Mouse (Mus musculus): Measurements from ENCODE around the gene Nckap5. TPM values are rescaled to one million over a fixed set of nuclear protein-coding genes. Genes with fewer than 3 reads are reported as not detected.

Gene Nckap5
- polyA plus RNA-seq, 1 experiment from 2014 or later, result 1.1 TPM

DNA sequence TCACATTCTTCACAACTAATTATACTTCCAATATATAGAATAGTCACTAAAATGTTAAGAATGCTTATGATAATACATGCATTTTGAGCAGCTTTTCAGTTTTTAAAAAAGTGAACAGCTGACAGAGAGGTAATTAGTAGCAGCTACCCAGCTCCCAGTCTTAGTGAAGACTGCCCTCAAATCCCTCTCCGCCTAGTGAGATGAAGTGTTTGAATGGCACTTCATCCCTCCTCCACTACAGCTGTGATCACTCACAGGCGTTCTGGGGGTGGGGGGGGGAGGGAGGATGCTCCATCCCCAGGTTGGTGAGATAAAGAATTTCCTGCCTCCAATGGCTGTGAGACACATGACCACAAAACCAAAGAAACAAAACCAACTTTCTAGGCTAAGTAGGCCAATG lies 381.2 kb downstream of the Nckap5 start:
- H3K4me1 ChIP-seq (ENCODE audit: insufficient read depth), result no peaks in the 10 kb centered on the region
- H3K9me3 ChIP-seq (ENCODE audit: low read length), result no peaks in the 10 kb centered on the region
- H3K9ac ChIP-seq (replicated peaks), result no peak overlapping the region
- TF ChIP-seq EP300 (IDR thresholded peaks at IDR 0.05; ENCODE audit: low read depth) (no peak), CTCF (IDR thresholded peaks at IDR 0.05; ENCODE audit: low read depth) (no peak)
- no peak for DNase-seq
- 85% methylated on average over 1 of the region's 2 CpGs for WGBS (ENCODE audit: insufficient replicate concordance)
- H3K4me2 ChIP-seq (ENCODE audit: low read depth, low read length), result no peak overlapping the region
- no peak overlapping the region for H3K27ac ChIP-seq (ENCODE audit: low read depth)
- no peak overlapping the region for H3K4me3 ChIP-seq (ENCODE audit: low read depth, low read length)
- ATAC-seq, result no peak
- H3K36me3 ChIP-seq (replicated peaks; ENCODE audit: insufficient read depth, low read length), result no peaks in the 10 kb centered on the region
- no peaks in the 10 kb centered on the region for H3K27me3 ChIP-seq (ENCODE audit: insufficient read depth, low read length)

DNA sequence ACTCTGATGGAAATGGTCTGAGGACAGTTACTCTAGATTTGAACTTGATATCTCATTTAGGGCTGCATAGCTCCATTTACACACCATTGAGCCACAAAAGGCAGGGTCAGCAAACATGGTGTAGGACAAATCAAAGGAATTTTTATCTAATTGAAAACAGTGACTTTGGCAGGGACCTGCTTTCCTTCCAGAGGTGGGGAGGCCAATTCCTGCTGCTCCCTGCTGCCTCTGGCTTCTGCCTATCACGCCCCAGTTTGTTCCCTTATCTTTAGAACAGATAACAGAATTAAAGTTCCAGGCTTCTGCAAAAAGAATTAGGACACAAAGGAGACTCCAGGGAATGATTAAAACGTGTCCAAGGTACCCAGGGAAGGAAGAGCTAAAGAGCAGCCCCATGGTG lies 386.7 kb downstream of the Nckap5 start:
- Histone ChIP-seq H3K27me3 (ENCODE audit: insufficient read depth, low read length) (no peaks in the 10 kb centered on the region), H3K4me2 (ENCODE audit: low read depth, low read length) (no peak overlapping the region), H3K9ac (replicated peaks) (no peak overlapping the region), H3K9me3 (ENCODE audit: low read length) (no peaks in the 10 kb centered on the region), H3K4me1 (ENCODE audit: insufficient read depth) (no peaks in the 10 kb centered on the region), H3K27ac (ENCODE audit: low read depth) (no peak overlapping the region), H3K36me3 (replicated peaks; ENCODE audit: insufficient read depth, low read length) (no peaks in the 10 kb centered on the region), H3K4me3 (ENCODE audit: low read depth, low read length) (no peak overlapping the region)
- DNase-seq (no peak), ATAC-seq (no peak)
- no peak for TF ChIP-seq CTCF (IDR thresholded peaks at IDR 0.05; ENCODE audit: low read depth)
- 28% methylated on average over 2 of the region's 2 CpGs for WGBS (ENCODE audit: insufficient replicate concordance)

DNA sequence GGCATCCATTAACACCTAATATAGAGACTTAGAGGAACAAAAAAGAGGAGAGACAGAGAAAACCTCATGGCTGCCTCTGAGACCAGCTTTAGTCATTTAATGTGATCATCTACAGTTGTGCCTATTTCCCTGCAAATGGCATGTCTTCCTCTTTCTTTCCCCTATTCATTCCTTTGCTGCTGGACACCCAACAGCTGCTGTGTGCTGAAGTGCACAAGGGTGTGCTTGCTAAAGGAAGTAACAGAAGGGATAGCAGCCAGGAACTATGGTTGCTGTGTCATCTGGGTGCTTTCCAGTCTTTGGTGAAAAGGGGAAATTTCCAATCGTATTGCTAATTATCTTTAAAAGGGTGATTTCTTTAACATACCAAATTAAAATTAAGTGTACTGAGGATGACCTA lies 387.9 kb downstream of the Nckap5 start:
- Histone ChIP-seq H3K9ac (replicated peaks) (no peak overlapping the region), H3K27me3 (ENCODE audit: insufficient read depth, low read length) (no peaks in the 10 kb centered on the region), H3K27ac (ENCODE audit: low read depth) (no peak overlapping the region), H3K4me1 (ENCODE audit: insufficient read depth) (0 out of 2 replicates have a peak, but pooled peaks cover 2% of the 10 kb centered on the region), H3K4me3 (ENCODE audit: low read depth, low read length) (no peak overlapping the region), H3K9me3 (ENCODE audit: low read length) (no peaks in the 10 kb centered on the region), H3K4me2 (ENCODE audit: low read depth, low read length) (no peak overlapping the region), H3K36me3 (replicated peaks; ENCODE audit: insufficient read depth, low read length) (no peaks in the 10 kb centered on the region)
- TF ChIP-seq CTCF (IDR thresholded peaks at IDR 0.05; ENCODE audit: low read depth) (no peak), EP300 (IDR thresholded peaks at IDR 0.05; ENCODE audit: low read depth) (no peak)
- WGBS (ENCODE audit: insufficient replicate concordance), result 41% methylated on average over 1 of the region's 1 CpGs
- DNase-seq (no peak), ATAC-seq (no peak)

DNA sequence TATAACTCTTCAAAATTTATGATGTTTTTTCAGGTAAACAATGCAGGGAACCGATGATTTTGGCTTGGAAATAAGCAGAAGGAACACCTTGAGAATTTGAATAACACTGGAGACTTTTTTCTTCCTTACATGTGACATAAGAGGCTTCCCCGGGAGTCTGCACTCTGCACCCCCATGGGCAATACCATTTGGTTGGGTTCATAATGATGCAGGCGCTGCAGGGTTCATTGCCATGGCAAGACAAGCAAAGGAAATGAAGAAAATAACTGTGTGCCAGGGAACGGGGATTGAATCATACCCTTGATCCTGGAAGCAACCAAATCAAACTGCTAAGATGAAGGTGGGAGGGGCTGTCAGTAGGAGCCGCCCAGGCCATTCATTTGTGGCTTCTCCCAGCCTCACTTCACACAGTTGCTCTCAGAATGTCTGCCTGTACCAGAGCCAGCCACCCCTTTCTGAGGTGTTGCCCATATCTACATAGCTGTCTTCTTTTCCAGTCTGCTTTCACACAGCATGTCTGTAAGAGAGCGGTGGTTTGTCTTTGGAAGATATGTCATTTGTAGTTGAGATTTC lies 392.5 kb downstream of the Nckap5 start:
- no peaks in the 10 kb centered on the region for H3K9me3 ChIP-seq (ENCODE audit: low read length)
- no peak for DNase-seq
- ATAC-seq, result no peak
- 0 out of 2 replicates have a peak, but pooled peaks cover 2% of the 10 kb centered on the region for H3K4me1 ChIP-seq (ENCODE audit: insufficient read depth)
- no peak overlapping the region for H3K27ac ChIP-seq (ENCODE audit: low read depth)
- no peaks in the 10 kb centered on the region for H3K27me3 ChIP-seq (ENCODE audit: insufficient read depth, low read length)
- WGBS (ENCODE audit: insufficient replicate concordance), result 73% methylated on average over 6 of the region's 6 CpGs
- no peak overlapping the region for H3K9ac ChIP-seq (replicated peaks)
- no peak overlapping the region for H3K4me3 ChIP-seq (ENCODE audit: low read depth, low read length)
- TF ChIP-seq CTCF (IDR thresholded peaks at IDR 0.05; ENCODE audit: low read depth), result no peak
- TF ChIP-seq EP300 (IDR thresholded peaks at IDR 0.05; ENCODE audit: low read depth), result no peak
- no peaks in the 10 kb centered on the region for H3K36me3 ChIP-seq (replicated peaks; ENCODE audit: insufficient read depth, low read length)
- H3K4me2 ChIP-seq (ENCODE audit: low read depth, low read length), result no peak overlapping the region

DNA sequence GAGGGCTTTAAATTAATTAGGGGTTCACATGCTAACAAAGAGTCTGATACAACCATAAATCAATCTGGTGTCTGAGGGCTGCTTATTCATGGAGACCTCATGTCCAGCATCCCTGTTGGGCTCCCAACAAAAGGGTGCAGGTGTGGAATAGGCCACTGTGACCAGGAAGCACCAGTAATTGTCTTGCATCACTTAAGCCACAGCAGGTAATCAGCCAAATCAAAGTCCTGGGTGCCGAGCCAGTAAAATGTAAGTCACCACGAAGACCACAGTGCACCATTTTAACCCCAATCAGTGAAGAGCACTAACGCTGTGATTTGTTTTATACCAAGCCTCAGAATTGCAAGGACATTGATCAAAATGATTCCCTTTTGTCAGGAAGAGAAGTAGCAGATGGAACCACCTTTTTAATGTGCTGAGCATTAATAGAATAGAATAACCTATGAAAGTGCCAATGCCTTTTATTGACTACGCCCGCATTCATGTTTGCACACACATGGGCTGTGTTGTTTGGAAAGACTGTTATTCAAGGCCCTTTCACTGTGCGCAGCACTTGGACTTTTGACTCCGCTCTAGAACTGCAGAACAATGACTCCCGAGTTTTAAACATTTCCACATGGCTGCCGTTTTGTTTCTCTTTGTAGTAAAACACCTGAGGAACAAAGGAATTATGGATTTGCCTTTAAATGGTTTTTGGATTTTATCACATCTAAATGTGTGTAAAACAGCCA lies 393.5 kb downstream of the Nckap5 start:
- TF ChIP-seq CTCF (IDR thresholded peaks at IDR 0.05; ENCODE audit: low read depth) (no peak), EP300 (IDR thresholded peaks at IDR 0.05; ENCODE audit: low read depth) (no peak)
- peak; percentile 15 for DNase-seq
- no peaks in the 10 kb centered on the region for H3K36me3 ChIP-seq (replicated peaks; ENCODE audit: insufficient read depth, low read length)

DNA sequence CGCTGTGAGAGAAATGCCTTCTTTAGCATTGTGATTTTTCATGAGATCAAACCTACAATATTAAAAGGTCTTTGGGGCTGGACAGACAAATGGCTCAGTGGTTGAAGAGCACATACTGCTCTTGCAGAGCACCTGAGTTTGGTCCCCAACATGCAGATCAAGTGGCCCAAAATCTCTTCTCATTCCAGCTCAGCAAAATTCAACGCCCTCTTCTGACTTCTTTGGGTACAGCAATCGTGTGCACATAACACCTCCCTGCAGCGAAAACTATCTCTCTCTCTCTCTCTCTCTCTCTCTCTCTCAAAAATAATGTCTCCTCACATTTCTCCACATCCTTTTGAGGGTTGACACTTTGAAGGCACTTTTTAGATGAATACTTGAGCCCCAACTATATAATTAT lies 398.3 kb downstream of the Nckap5 start:
- no peaks in the 10 kb centered on the region for H3K36me3 ChIP-seq (replicated peaks; ENCODE audit: insufficient read depth, low read length)
- 80% methylated on average over 4 of the region's 4 CpGs for WGBS (ENCODE audit: insufficient replicate concordance)
- no peak overlapping the region for H3K4me2 ChIP-seq (ENCODE audit: low read depth, low read length)
- H3K4me3 ChIP-seq (ENCODE audit: low read depth, low read length), result no peak overlapping the region
- H3K27ac ChIP-seq (ENCODE audit: low read depth), result no peak overlapping the region
- no peak for TF ChIP-seq EP300 (IDR thresholded peaks at IDR 0.05; ENCODE audit: low read depth)
- no peak for TF ChIP-seq CTCF (IDR thresholded peaks at IDR 0.05; ENCODE audit: low read depth)
- DNase-seq (no peak), ATAC-seq (no peak)
- no peaks in the 10 kb centered on the region for H3K9me3 ChIP-seq (ENCODE audit: low read length)
- no peaks in the 10 kb centered on the region for H3K27me3 ChIP-seq (ENCODE audit: insufficient read depth, low read length)
- H3K4me1 ChIP-seq (ENCODE audit: insufficient read depth), result no peaks in the 10 kb centered on the region
- no peak overlapping the region for H3K9ac ChIP-seq (replicated peaks)

More for the DNA sequence above, 393.5 kb downstream of the Nckap5 start:
- 0 out of 2 replicates have a peak, but pooled peaks cover 2% of the 10 kb centered on the region for H3K4me1 ChIP-seq (ENCODE audit: insufficient read depth)
- H3K27ac ChIP-seq (ENCODE audit: low read depth), result no peak overlapping the region
- no peaks in the 10 kb centered on the region for H3K9me3 ChIP-seq (ENCODE audit: low read length)
- H3K9ac ChIP-seq (replicated peaks), result no peak overlapping the region
- H3K27me3 ChIP-seq (ENCODE audit: insufficient read depth, low read length), result no peaks in the 10 kb centered on the region
- no peak overlapping the region for H3K4me2 ChIP-seq (ENCODE audit: low read depth, low read length)
- H3K4me3 ChIP-seq (ENCODE audit: low read depth, low read length), result no peak overlapping the region
- 67% methylated on average over 9 of the region's 9 CpGs for WGBS (ENCODE audit: insufficient replicate concordance)
- ATAC-seq, result peak; percentile 82

All from liver, postnatal 0 days (tissue).